Mouse (Mus musculus) forebrain, embryonic 14.5 days (tissue): ENCODE data around the gene Commd1. TPM values are rescaled to one million over a fixed set of nuclear protein-coding genes. Genes with fewer than 3 reads are reported as not detected.

Experiments used
- ATAC-seq: fragments of 200-750 bp; cut with Nextera tagmentation; 2 replicates; pipeline ENCODE4 v1.8.0; 2017; ENCODE audit warnings: mild to moderate bottlenecking, moderate library complexity
- DNase-seq: peaks from one replicate; pipeline ENCODE4 v3.0.0-alpha.2; 2015; ENCODE audit warnings: low spot score
- H3K27ac ChIP-seq: fragments of 300-500 bp; sonication (generic); 2 replicates; pipeline ENCODE4 v1.5.1; 2014; ENCODE audit warnings: low read depth, mild to moderate bottlenecking, control low read depth, low read length, moderate library complexity
- H3K27me3 ChIP-seq: fragments of 300-500 bp; sonication (generic); replicated peaks from 2 replicates; pipeline ENCODE4 v1.6.1; 2014; ENCODE audit warnings: low read length, control low read depth, mixed read lengths; ENCODE audit not compliant: control insufficient read depth, insufficient read depth
- H3K36me3 ChIP-seq: fragments of 300-500 bp; sonication (generic); 2 replicates; pipeline ENCODE4 v1.6.1; 2014; ENCODE audit warnings: low read length, control low read depth; ENCODE audit not compliant: control insufficient read depth, insufficient read depth
- H3K4me1 ChIP-seq: fragments of 300-500 bp; sonication (generic); 2 replicates; pipeline ENCODE4 v1.6.1; 2014; ENCODE audit warnings: antibody characterized with exemption, low read length, control low read depth; ENCODE audit not compliant: control insufficient read depth, insufficient read depth
- H3K4me2 ChIP-seq: fragments of 300-500 bp; sonication (generic); 2 replicates; pipeline ENCODE4 v1.6.1; 2014; ENCODE audit warnings: mild to moderate bottlenecking, control low read depth, low read length
- H3K4me3 ChIP-seq: fragments of 300-500 bp; sonication (generic); 2 replicates; pipeline ENCODE4 v1.5.1; 2014; ENCODE audit warnings: low read depth, low read length, control low read depth
- H3K9ac ChIP-seq: fragments of 300-500 bp; sonication (generic); 2 replicates; pipeline ENCODE4 v1.6.1; 2014; ENCODE audit warnings: mild to moderate bottlenecking, low read length, control low read depth, moderate library complexity
- H3K9me3 ChIP-seq: fragments of 300-500 bp; sonication (generic); replicated peaks from 2 replicates; pipeline ENCODE4 v1.6.1; 2016; ENCODE audit warnings: low read length, control low read depth, mixed read lengths; ENCODE audit not compliant: control insufficient read depth
- WGBS: fragments of 180-500 bp; shearing (Covaris S2); extraction: QIAGEN DNeasy Blood & Tissue Kit; methylation state at CpG from one replicate; pipeline ENCODE4 v1.1.7; 2014; 5-methylcytosine and 5-hydroxymethylcytosine counted together
- polyA plus RNA-seq: library from polyadenylated mRNA; unstranded; fragments of >200 nt; fragmentation: Nextera tagmentation; extraction: Ambion mirVana; gene quantifications from 2 replicates; pipeline ENCODE4 v1.2.1, GENCODE M21; 2014

Commd1 gene
- polyA plus RNA-seq, 1 experiment from 2014 or later: 304 TPM

GRCm38 (mm10) chr11:22880383-22881172 is 101.6 kb downstream of the Commd1 start:
- Histone ChIP-seq H3K4me2 (no peak overlapping the region), H3K9ac (no peak overlapping the region), H3K4me3 (no peak overlapping the region), H3K9me3 (no peaks in the 10 kb centered on the region), H3K4me1 (no peaks in the 10 kb centered on the region), H3K27ac (no peak overlapping the region), H3K27me3 (no peaks in the 10 kb centered on the region), H3K36me3 (no peaks in the 10 kb centered on the region)
- DNase-seq (no peak), ATAC-seq (no peak)
- WGBS: 62% methylated on average over 3 of the region's 3 CpGs

GRCm38 (mm10) chr11:22879645-22880044 is 102.5 kb downstream of the Commd1 start:
- Histone ChIP-seq H3K27me3 (no peaks in the 10 kb centered on the region), H3K36me3 (no peaks in the 10 kb centered on the region), H3K27ac (no peak overlapping the region), H3K9ac (no peak overlapping the region), H3K4me1 (no peaks in the 10 kb centered on the region), H3K9me3 (no peaks in the 10 kb centered on the region), H3K4me3 (no peak overlapping the region), H3K4me2 (no peak overlapping the region)
- 90% methylated on average over 4 of the region's 4 CpGs for WGBS
- ATAC-seq (no peak), DNase-seq (no peak)

GRCm38 (mm10) chr11:22876680-22877330 is 105.4 kb downstream of the Commd1 start:
- WGBS: 94% methylated on average over 3 of the region's 3 CpGs
- Histone ChIP-seq H3K4me3 (no peak overlapping the region), H3K36me3 (no peaks in the 10 kb centered on the region), H3K27ac (no peak overlapping the region), H3K9me3 (no peaks in the 10 kb centered on the region), H3K4me1 (no peaks in the 10 kb centered on the region), H3K9ac (no peak overlapping the region), H3K4me2 (no peak overlapping the region), H3K27me3 (no peaks in the 10 kb centered on the region)
- ATAC-seq (no peak), DNase-seq (no peak)

- H3K4me1 ChIP-seq: no peaks in the 10 kb centered on the region
- DNase-seq (no peak), ATAC-seq (peak; percentile 37; the same call in 1 of the 2 replicates)
- no peak overlapping the region for H3K9ac ChIP-seq
- no peak overlapping the region for H3K4me2 ChIP-seq
- H3K27ac ChIP-seq: no peak overlapping the region
- H3K36me3 ChIP-seq: no peaks in the 10 kb centered on the region
- no peaks in the 10 kb centered on the region for H3K9me3 ChIP-seq
- no peaks in the 10 kb centered on the region for H3K27me3 ChIP-seq
- WGBS: 67% methylated on average over 4 of the region's 4 CpGs
- no peak overlapping the region for H3K4me3 ChIP-seq
These were observed 106.9 kb downstream of the Commd1 start for GRCm38 (mm10) chr11:22875279-22875678.

GRCm38 (mm10) chr11:22874747-22875146 is 107.4 kb downstream of the Commd1 start:
- Histone ChIP-seq H3K27ac (no peak overlapping the region), H3K9me3 (no peaks in the 10 kb centered on the region), H3K27me3 (no peaks in the 10 kb centered on the region), H3K36me3 (no peaks in the 10 kb centered on the region), H3K9ac (no peak overlapping the region), H3K4me1 (no peaks in the 10 kb centered on the region), H3K4me3 (no peak overlapping the region), H3K4me2 (no peak overlapping the region)
- DNase-seq (no peak), ATAC-seq (no peak; the same call in 1 of the 2 replicates)
- 55% methylated on average over 6 of the region's 6 CpGs for WGBS

- H3K27me3 ChIP-seq: no peaks in the 10 kb centered on the region
- H3K9me3 ChIP-seq: no peaks in the 10 kb centered on the region
- H3K27ac ChIP-seq: no peak overlapping the region
- H3K36me3 ChIP-seq: no peaks in the 10 kb centered on the region
- WGBS: 59% methylated on average over 4 of the region's 4 CpGs
- no peak overlapping the region for H3K4me3 ChIP-seq
- no peaks in the 10 kb centered on the region for H3K4me1 ChIP-seq
- no peak overlapping the region for H3K9ac ChIP-seq
- ATAC-seq: no peak
- no peak overlapping the region for H3K4me2 ChIP-seq
- no peak for DNase-seq
These were observed 108.8 kb downstream of the Commd1 start for GRCm38 (mm10) chr11:22873383-22873782.

- Histone ChIP-seq H3K4me2 (no peak overlapping the region), H3K9me3 (no peaks in the 10 kb centered on the region), H3K4me3 (no peak overlapping the region), H3K27me3 (no peaks in the 10 kb centered on the region), H3K9ac (no peak overlapping the region), H3K27ac (no peak overlapping the region), H3K4me1 (no peaks in the 10 kb centered on the region), H3K36me3 (no peaks in the 10 kb centered on the region)
- no peak for DNase-seq
- no peak for ATAC-seq
- WGBS: 65% methylated on average over 4 of the region's 4 CpGs
These were observed 109.9 kb downstream of the Commd1 start for GRCm38 (mm10) chr11:22872307-22872680.

- Histone ChIP-seq H3K27ac (no peak overlapping the region), H3K4me3 (no peak overlapping the region), H3K27me3 (no peaks in the 10 kb centered on the region), H3K9me3 (no peaks in the 10 kb centered on the region), H3K36me3 (no peaks in the 10 kb centered on the region), H3K4me1 (no peaks in the 10 kb centered on the region), H3K9ac (no peak overlapping the region), H3K4me2 (no peak overlapping the region)
- 71% methylated on average over 7 of the region's 7 CpGs for WGBS
- no peak for DNase-seq
- no peak for ATAC-seq
These were observed 110.4 kb downstream of the Commd1 start for GRCm38 (mm10) chr11:22871628-22872306.

- H3K4me1 ChIP-seq: peaks cover 12% of the 10 kb centered on the region; the same call in 1 of the 2 replicates
- H3K9ac ChIP-seq: no peak overlapping the region
- 88% methylated on average over 8 of the region's 8 CpGs for WGBS
- no peak overlapping the region for H3K4me3 ChIP-seq
- H3K27ac ChIP-seq: no peak overlapping the region
- H3K9me3 ChIP-seq: no peaks in the 10 kb centered on the region
- no peak for ATAC-seq
- no peaks in the 10 kb centered on the region for H3K36me3 ChIP-seq
- DNase-seq: no peak
- H3K4me2 ChIP-seq: no peak overlapping the region
- no peaks in the 10 kb centered on the region for H3K27me3 ChIP-seq
These were observed 113.6 kb downstream of the Commd1 start for GRCm38 (mm10) chr11:22868582-22868981.
